In genomic region chr14:119294071-119294470, GRCm38 (mm10) we compare ENCODE assay signal across 15 mouse cellular contexts.
"Had no signal": no experiment of that assay in that cellular context is flagged by ENCODE, and none has a peak within 500 bp of the region (broad histone marks: within the 10 kb centered on the region; RNA-seq: fewer than 3 reads in every experiment).

No protein-coding gene starts in this region.

- ATAC-seq: inflammation-experienced regulatory T-cells, adult 6 months; intestine, embryonic 15.5 days; intestine, postnatal 0 days had no signal

- DNase-seq: gastrocnemius, adult 2 months; gastrocnemius, postnatal 10 days; gastrocnemius, postnatal 25 days; heart, adult 18-20 months; heart, postnatal 4 days; kidney, adult 18-20 months; kidney, adult 8-10 months; kidney, postnatal 10 days; kidney, postnatal 25 days; kidney, postnatal 4 days; liver; liver, embryonic 13.5 days had no signal
